Mouse (Mus musculus) spleen, adult 12 weeks (tissue): ENCODE data around the gene Ebp.

ENCODE experiments used
- DNase-seq: peaks from one replicate; pipeline ENCODE4 v3.0.0; 2022; ENCODE audit warnings: low spot score

Ebp gene

DNA sequence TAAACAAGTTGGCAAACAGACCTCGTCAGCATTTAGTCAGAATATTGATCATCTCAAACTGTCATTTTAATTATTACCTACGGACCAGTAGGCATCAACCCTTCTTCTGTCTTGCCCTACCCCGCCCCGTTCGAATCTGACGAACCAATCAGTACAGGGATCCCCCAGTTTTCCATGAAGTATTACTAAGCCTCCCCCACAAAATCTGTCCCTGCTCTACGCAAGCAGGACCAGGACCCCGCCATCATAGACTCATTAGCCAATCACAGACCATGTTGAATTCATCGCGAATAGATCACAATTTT, at the start of gene Ebp:
Gene Ebp (minus strand): TSS at position 94 of the 305 bp plus-strand sequence.
- DNase-seq, result no peak

DNA sequence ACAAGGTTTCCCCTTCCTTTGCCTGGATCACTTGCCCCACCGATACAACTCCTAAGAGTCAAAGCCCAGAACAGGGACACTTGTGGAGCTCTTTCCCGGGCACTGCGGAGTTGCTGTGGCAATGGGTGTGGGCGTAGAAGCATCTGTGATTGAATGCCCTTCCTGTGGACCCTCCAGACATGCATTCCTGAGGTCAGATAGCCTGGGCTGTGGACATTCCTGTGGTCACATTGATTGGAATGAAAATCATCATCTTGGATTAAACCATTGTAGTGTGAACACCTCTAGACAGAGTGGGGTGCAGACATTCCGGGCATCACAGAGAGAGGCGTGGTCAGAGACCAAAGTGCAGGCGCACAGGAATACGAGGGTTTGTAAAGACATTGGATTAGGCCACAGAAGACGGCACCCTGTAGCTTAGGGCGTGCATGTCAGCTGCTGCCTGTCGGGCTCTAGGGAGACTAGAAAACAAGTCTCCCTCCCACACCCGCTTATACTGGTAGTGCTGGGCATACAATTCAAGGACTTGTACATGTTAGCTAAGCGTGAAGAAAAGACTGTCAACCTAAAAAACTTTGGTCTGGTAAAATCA, 45.6 kb upstream of the Ebp start:
- no peak for DNase-seq

DNA sequence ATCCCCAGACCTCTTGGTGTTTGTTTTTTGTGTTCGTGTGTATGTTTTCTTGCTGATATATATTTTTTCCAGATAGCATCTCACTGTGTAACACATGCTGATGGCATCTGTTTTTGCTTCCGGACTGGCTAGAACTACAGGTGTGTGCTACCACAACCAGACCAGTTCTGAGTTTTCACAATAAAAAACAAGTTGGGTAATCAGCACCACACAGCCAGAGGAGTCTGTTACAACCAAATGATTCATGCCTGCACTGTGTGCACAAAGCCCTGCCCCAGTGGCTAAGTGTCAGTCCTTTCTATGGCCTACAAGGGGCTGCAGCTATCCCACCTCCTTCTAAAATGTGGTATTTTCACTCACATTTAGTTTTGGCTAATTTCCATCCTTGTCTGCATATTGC, 43.4 kb upstream of the Ebp start:
- no peak for DNase-seq

DNA sequence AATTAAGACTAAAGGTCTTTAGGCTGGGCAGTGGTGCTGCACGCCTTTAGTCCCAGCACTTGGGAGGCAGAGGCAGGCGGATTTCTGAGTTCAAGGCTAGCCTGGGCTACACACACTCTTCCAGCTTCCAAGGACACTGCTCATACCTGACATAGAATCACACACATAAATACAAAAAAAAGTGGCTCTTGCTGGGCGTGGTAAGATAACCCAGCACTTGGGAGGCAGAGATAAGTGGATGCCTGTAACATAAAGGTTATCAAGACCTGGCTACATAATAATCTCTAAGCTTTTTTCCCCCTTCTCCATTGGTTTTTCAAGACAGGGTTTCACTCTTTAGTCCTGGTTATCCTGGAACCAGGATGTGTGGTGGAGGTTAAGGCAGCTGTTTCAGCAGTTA, 40.3 kb upstream of the Ebp start:
- DNase-seq, result no peak

DNA sequence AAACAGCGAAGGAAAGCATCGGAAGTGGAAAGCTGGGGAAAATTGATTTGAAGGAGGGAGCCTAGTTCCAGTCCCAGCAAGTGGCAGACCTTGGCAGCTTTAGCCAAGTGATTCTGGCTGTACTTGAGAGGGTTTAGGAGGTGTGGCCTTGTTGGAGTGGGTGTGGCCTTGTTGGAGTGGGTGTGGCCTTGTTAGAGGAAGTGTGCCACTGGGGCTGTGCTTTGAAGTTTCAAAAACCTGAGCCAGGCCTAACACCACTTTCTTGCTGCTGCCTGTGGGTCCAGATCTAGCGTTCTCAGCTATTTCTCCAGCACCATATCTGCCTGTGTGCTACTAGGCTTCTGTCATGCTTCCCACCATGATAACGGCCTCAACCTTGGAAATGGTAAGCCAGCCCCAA, 37.0 kb upstream of the Ebp start:
- no peak for DNase-seq

DNA sequence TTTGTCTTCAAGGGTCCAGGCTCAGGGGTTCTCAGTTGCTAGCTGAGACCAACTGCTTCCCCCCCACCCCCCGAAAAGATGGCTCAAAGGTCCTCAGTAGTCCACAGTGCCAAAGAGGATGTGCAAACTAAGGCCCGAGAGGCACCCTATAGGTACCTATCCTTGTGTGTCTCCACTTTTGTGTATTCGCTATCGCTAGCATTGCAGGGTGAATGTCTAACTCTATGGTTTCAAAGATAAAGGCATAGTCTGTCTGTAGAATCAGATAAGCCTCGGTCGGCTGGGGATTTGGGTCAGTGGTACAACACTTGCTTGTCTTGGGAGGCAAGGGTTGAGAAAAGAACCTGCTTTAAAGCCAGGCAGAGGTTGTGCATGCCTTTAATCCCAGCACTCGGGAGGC, 30.2 kb upstream of the Ebp start:
- DNase-seq, result no peak

DNA sequence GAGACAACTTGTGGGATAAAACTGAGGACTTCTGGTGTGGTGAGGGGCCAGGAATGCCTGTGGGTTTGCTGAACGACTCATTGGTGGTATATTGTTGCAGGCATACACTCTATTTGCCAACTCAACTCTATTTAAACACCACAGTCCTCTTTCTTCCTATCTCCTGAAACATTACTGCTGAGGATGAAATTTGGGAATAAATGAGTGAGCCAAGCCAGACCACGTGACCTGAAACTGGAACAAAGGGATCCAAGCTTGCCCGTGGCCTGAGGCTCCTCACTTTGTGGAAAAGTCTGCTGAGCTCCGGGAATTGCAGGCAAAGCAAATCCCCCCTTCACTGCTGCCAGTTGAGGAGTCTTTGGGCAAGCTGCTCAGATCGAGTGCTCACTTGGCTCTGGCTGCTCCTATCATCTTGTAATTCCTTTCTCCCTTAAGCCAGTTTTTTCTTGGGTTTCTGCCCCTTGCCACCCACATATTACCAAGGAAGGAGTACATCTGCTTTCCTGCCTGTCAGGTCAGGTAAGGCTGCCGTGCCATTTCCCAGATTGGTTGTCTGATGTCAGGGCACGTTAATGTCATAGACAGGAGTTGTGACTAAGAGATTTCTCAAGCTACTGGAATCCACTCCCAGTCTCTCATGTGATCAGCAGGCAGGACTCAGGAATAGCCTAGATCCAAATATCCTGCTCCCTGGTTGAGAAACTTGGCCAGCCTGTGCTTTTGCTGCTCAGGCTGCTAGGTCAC, 29.5 kb upstream of the Ebp start:
- no peak for DNase-seq

DNA sequence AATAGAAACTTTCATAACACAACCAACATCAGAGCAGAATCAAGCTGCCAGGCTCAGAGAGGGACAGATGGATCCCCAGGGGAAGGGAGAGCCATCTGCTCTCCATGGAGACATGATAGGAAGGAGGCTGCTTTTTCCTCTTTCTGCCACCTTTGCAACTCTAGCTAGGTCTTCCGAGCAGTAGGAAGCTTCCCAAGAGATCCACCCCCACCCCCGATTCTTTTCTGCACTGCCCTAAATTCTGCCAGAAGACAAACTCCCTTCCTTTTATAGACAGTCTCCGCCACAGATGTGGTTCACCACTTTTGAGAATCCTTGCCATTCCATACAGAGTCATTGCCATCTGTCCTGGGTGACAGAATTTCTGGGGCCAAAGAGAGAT, 29.0 kb upstream of the Ebp start:
- no peak for DNase-seq

DNA sequence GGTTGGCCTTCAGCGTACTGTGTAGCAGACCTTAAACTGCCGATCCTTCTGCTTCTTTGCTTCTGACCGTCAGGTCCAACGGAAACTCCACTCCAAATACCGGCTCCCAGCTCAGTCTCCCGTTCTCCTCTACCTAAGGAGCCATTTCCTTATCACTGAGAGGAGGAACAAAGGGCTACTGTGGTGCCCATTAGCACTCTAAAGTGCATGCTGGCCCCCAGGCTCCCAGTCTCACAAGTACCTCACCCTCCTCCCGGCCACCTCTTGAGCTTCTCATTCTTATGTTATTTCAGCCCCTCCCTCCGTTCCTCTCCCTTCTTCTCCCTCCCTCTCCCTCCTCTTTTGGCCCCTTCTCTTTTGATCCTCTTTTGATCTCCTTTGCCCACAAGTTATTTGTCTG, 26.3 kb upstream of the Ebp start:
- no peak for DNase-seq

DNA sequence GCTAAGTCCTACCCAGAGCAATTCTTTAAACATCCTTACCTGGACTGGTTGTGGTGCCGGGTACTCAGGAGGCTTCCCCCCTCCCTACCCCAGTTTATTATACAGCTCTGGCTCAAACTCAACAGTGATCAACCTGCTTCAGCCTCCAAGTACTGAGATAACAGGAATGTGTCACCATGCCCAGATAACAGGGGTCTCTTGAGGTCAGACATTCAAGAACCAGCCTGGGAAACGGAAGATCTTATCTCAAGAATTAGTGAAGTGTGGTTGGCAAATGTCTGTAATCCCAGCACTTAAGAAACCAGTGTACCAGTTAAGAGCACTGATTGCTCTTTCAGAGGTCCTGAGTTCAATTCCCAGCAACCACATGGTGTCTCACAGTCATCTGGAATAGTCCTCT, 24.8 kb upstream of the Ebp start:
- no peak for DNase-seq

DNA sequence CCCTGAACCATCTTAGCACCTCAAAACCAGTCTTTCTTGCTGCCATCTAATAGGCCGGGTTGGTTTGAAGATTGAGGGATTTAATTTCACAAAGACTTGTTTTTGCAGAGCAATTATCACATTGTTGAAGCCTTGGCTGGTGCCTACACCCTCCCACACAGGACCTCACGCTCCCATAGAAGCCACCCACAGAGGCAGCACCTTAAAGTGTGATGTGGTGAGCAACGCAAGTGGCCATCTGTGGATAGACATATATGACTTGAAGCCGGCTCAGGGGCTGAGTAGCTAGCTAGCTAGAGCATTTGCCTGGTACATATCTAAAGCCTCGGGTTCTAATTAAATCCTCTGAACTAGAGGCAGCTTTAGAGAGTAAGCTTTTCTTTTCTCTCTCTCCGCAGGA, 24.1 kb upstream of the Ebp start:
- DNase-seq, result no peak

DNA sequence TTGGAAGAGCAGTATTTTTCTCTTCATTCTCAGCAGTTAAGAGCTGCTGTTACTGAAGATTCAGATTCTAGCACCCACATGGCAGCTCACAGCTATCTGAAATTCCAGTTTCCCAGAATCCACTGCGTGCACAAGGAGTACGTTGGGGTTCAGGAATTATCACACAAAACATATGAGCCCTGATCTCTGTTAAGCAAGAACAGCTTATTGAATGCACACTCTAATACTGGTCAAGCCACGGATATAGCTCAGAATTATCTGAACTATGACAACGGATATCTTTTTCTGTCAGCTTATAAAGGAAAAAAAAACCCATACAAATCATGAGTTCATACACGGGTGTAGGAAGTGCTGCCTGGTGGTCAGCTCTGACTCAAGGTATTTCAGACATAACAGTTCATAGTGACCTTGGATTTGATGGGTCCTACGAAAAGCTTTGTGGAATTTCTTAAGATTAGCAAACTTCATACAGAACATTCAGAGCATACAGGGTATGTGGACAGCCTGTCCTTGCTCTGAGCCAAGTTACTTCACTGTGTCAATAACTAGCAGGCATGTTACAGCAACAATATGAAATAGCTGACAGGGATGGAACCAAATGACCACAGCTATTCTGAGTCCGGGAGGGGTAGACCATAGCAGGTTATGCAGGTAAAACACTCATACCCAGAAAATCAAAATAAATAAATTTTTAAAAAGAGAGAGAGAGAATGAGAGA, 18.3 kb upstream of the Ebp start:
- DNase-seq, result no peak

DNA sequence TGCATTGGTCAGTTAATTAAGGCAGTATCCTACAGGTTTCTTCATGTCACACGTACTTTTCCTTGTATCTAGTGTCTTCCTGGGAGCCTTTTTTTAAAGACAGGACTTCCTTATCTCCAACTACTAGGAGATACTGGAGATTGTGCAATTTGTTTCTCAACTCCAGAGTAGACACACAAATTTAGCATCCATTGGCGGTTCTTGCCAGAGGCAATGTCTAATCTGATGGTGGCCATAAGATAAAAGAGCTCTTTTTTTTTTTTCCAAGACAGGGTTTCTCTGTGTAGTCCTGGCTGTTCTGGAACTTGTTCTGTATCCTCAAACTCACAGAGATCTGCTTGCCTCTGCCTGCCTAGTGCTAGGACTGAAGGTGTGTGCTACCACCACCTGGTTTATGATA, 16.4 kb upstream of the Ebp start:
- no peak for DNase-seq

DNA sequence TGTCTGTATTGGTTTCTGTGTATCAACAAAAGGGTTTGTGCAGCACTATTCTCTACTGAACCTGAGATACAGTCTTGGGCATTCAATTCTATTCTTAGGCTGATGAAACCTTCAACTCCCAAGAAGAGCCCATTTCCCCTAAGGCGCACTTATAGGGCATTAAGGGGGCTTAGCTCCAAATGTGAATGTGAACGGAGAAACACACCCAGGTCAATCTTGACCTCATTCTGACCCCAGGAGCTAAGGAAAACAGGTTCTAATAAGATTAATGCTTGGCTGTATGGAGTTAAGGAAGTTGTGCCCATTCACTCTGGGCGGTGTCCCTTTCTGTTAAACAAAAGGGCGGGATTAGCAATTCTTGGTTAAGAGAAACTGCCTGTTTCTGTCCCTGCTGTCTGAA, 13.9 kb upstream of the Ebp start:
- no peak for DNase-seq

DNA sequence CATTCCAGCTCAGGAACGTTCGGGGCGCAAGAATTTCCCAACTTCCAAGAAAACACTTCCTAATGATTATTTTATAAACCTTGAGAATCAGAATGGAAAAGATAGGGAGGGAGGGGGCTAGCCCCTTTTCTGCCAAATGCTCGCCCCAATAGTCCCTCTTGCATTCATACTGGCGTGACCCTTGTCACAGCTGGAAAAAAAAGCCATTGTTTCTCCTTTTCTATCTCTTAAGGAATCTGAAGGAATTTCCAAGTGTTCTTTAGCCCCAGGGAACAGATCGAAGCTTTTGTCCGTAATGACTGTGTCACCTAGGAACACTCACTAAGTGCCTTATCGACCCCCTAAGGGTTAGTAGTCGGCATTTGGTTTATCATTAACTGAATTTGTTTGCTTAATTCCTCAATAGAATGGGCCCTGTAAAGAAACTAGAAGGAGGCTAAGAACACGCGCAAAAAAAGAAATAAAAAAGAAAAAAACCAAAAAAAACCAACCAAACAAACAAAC, 13.4 kb upstream of the Ebp start:
- no peak for DNase-seq

DNA sequence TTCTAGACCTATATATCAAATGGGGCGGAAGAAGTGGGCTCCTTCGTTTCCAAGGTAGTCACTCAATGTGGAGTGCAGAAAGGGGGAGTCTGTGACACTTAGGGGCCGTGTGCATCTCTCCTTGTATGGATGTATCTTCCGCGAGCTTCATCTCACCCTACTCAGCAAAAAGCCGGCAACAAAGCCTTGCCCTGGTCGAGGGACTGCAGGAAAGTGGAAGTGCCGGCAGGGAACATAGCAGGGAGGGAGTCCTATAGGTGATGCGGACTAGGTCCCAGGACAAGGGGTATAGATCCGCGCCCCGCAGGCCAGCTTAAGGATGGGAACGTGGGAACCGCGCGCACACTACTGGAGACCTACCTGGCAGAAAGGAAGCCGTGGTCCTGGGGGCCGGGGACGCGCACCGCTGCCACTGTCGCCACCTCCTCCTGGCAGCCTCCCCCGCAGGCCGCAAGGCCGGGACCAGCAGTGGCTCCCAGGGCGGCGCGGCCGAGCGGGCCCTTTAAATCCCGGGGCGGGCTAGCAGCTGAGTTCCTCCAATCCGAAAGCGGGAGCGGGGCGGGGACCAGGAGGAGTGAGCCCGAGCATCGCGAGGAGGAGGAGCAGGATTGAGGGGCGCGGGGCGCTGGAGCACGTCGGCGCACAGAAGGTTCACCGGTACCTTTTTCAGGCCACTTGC, 12.8 kb upstream of the Ebp start, which contains the start of gene Porcn:
Gene Porcn (minus strand): TSS at position 511 of the 679 bp plus-strand sequence.
- DNase-seq, result peak; percentile 51

DNA sequence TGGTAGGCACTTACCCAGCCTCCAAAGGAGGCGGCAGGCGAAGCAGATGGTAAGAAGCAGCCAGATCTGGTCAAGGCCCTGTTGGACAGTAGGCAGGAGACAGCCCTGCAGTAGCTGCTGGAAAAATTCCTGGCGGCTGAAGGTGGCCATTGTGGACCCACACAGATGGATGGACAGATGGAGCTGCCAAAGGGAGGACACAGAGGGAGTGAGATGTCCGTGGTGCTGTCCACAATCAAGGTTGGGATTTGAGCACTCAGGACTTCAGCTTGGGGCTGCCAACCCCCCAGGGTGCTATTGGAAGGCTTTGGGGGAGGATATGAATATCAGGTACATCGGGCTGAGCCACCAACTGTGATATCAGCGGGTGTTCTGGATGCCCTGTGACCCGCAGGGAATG, 12.2 kb upstream of the Ebp start:
- no peak for DNase-seq

DNA sequence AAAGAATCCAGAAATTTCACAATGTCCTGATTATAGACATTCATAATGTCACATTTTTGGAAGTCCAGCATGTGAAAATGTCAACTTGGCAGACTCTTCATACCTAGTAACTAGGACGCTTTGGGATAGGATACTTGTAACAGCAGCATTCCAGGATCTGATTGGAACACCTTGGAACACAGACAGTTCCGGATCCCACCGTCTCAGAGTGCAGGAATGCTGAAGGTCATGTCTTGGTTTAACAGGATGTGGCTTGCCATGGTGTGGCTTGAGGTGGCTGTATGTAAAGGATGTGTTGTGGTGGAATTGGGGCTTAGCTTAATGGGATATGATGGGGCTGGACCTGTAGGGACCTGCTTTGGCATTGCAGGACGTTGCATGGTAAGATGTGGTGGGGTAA, 11.8 kb upstream of the Ebp start:
- DNase-seq, result no peak

DNA sequence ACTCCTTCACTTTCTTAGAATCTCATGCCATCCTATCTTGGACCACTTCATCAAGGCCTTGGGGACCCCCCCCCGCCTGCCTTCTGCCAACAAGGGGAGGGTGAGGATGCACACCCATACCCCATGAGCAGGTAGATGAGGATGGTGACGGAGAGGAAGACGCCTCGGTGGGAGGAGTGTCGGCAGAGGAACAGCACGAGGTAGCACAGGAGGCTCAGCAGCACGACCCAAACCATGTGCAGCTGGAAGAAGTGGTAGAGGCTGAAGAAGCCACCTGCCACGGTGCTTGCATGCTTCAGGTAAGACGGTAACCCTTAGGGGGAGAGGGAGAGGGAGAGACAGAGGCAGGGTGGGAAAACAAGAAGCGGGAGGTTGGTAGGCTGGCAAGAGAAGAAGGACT, 10.8 kb upstream of the Ebp start:
- DNase-seq, result no peak

DNA sequence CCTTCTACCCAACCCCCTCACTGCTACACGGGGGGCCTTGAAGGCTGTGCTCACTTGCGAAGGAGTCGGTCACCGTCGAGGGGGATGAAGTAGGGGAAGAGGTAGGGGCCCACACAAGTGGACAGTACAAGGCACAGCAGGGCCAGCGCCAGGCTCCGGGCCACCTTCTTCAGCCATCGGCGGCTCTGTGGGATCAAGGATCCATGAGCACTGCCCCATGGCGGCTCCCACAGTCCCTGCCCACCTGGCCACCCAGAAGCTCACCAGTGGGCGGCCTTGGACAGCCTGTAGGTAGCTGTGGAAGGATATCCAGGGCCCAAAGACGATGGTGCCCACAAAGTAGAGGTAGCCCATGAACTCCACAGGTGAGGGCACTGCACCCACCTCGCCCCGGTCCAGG, 9.8 kb upstream of the Ebp start:
- DNase-seq, result no peak

DNA sequence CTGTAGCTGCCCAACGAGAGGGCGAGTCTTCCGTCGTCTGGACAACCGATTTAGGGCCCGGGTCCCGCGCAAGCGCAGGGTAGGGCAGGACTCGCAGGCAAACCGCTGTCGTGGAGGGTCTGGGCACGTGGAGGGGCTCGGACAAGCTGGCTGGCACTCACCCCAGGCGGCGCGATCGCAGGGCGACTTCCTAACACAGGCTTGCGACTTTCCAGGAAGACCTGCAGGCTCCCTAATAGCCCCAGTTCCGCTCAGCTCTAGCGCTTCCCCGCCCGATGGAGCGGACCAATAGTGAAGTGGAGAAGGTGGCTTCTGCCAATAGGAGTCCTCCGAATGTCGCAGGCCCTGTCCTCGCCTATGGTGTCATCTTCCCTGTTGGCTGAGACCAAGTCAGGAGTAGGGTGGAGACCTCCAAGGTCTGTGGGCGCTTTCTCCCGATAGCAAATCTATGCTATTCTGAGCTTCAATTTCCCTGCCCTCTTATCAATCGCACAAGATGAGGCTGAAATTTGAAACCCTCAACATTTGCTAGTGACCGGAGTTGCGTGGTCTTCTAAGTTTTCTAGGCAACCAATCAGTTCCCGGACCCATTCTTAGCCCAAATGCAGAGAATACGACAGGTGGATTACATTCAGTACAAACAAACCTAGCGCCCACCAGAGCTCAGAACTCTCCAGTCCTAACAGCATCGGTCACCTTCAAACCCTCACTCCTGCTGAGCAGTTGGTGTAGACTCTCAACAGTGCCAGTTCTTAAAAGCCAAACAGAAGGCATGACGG, 483 bp downstream of the Ebp start:
- peak; percentile 70 for DNase-seq

DNA sequence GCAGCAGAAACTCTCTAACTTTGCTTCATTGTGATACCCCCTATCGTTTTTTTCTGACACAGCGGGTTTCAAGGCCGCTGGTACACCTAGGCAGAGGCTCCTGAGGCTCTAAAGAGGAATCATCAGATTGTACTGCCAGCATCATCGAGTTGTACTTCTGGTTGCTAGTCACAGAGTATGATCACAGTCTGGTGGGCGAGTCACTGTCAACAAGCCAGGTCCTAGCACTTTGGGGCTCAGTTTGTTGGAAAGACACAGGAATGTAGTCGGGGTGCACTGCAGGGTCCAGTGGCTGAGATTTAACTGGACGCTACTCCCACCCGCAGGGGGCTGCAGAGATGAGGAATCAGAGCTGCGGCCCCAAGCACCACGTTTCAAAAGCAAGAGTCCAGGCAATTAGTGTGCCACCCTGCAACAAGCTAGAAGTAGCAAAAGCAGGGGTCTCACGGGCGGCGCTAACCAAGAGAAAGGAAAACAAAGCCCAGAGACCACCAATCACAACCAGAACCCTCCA, 1.1 kb downstream of the Ebp start:
- DNase-seq, result no peak
